Mouse (Mus musculus) heart, embryonic 13.5 days (tissue): ENCODE measurements around the gene 4930415O20Rik. TPM values are rescaled to one million over a fixed set of nuclear protein-coding genes. Genes with fewer than 3 reads are reported as not detected.

Experiments
- ATAC-seq: fragments of 200-750 bp; cut with Nextera tagmentation; 2 replicates; pipeline ENCODE4 v1.8.0; 2017; ENCODE audit warnings: moderate TSS enrichment; ENCODE audit not compliant: insufficient number of reproducible peaks, low FRiP score, low TSS enrichment; ENCODE audit errors: extremely low read depth
- H3K27ac ChIP-seq: fragments of 300-500 bp; sonication (generic); replicated peaks from 2 replicates; pipeline ENCODE4 v1.5.1; 2015; ENCODE audit warnings: moderate library complexity, mild to moderate bottlenecking, inconsistent platforms
- H3K27me3 ChIP-seq: fragments of 300-500 bp; sonication (generic); replicated peaks from 2 replicates; pipeline ENCODE4 v1.6.1; 2015; ENCODE audit warnings: mild to moderate bottlenecking, inconsistent platforms
- H3K36me3 ChIP-seq: fragments of 300-500 bp; sonication (generic); 2 replicates; pipeline ENCODE4 v1.6.1; 2015; ENCODE audit warnings: mild to moderate bottlenecking, inconsistent platforms
- H3K4me1 ChIP-seq: fragments of 300-500 bp; sonication (generic); 2 replicates; pipeline ENCODE4 v1.6.1; 2015; ENCODE audit warnings: inconsistent platforms
- H3K4me2 ChIP-seq: fragments of 300-500 bp; sonication (generic); 2 replicates; pipeline ENCODE4 v1.6.1; 2015; ENCODE audit warnings: inconsistent platforms, mild to moderate bottlenecking, moderate library complexity
- H3K4me3 ChIP-seq: fragments of 300-500 bp; sonication (generic); 2 replicates; pipeline ENCODE4 v1.5.1; 2015; ENCODE audit warnings: moderate library complexity, mild to moderate bottlenecking, inconsistent platforms
- H3K9ac ChIP-seq: fragments of 300-500 bp; sonication (generic); 2 replicates; pipeline ENCODE4 v1.6.1; 2015; ENCODE audit warnings: inconsistent platforms, mild to moderate bottlenecking, moderate library complexity
- H3K9me3 ChIP-seq: fragments of 300-500 bp; sonication (generic); 2 replicates; pipeline ENCODE4 v1.6.1; 2016; ENCODE audit warnings: inconsistent platforms
- WGBS: fragments of 180-500 bp; shearing (Covaris S2); methylation state at CpG from one replicate; pipeline ENCODE4 v1.1.7; 2015; ENCODE audit warnings: mixed read lengths; 5-methylcytosine and 5-hydroxymethylcytosine counted together
- polyA plus RNA-seq: library from polyadenylated mRNA; unstranded; fragments of >200 nt; fragmentation: Nextera tagmentation; extraction: Ambion mirVana; gene quantifications from 2 replicates; pipeline ENCODE4 v1.2.1, GENCODE M21; 2015

4930415O20Rik gene
- polyA plus RNA-seq, 1 experiment from 2014 or later: 0.48 TPM

- under 1% methylated on average over 4 of the region's 4 CpGs for WGBS
- no peaks in the 10 kb centered on the region for H3K9me3 ChIP-seq
- peak overlapping the region; percentile 96 for H3K9ac ChIP-seq
- H3K27me3 ChIP-seq: no peaks in the 10 kb centered on the region
- peak overlapping the region; percentile 87 for H3K4me2 ChIP-seq
- H3K36me3 ChIP-seq: peaks cover 26% of the 10 kb centered on the region
- peaks cover 65% of the 10 kb centered on the region for H3K4me1 ChIP-seq
- peak overlapping the region; percentile 94 for H3K4me3 ChIP-seq
- ATAC-seq: peak; percentile 71
- peak overlapping the region; percentile 99 for H3K27ac ChIP-seq
These were observed 36.8 kb downstream of the 4930415O20Rik start for GRCm38 (mm10) chr15:98607557-98607956.

GRCm38 (mm10) chr15:98608058-98608783, 37.4 kb downstream of the 4930415O20Rik start:
- peak overlapping the region; percentile 94 for H3K4me3 ChIP-seq
- ATAC-seq: no peak
- WGBS: under 1% methylated on average over 10 of the region's 10 CpGs
- H3K4me2 ChIP-seq: peak overlapping the region; percentile 87
- peaks cover 20% of the 10 kb centered on the region for H3K36me3 ChIP-seq
- H3K4me1 ChIP-seq: peaks cover 58% of the 10 kb centered on the region
- no peaks in the 10 kb centered on the region for H3K9me3 ChIP-seq
- H3K9ac ChIP-seq: peak overlapping the region; percentile 96
- no peaks in the 10 kb centered on the region for H3K27me3 ChIP-seq
- H3K27ac ChIP-seq: peak overlapping the region; percentile 99

DNA sequence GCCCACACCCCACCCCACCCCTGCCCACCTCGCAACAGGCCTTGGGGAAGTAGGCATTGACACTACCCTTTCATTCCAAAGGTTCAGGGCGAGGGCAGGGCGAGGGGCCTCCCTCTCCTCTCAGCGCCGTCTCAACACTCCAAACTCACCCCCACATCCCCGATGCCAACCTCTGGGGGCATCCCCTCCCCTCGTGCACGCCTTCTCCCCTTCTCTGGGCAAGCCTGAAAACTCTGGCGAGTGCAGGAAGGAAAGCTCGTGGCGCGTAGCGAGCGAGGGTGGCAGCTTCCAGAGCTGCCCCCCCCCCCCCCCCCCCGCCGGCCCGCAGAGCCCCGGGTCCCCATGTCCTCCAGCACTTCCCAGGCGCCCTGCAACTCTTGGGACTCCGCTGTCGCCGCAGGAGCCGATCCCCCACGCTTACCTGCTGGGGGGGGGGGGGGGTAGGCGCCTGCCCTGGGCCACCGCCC, 38.0 kb downstream of the 4930415O20Rik start:
- Histone ChIP-seq H3K4me2 (peak overlapping the region; percentile 87), H3K4me1 (peaks cover 52% of the 10 kb centered on the region), H3K9me3 (no peaks in the 10 kb centered on the region), H3K4me3 (peak overlapping the region; percentile 94), H3K36me3 (peaks cover 14% of the 10 kb centered on the region), H3K9ac (peak overlapping the region; percentile 96), H3K27ac (peak overlapping the region; percentile 99), H3K27me3 (no peaks in the 10 kb centered on the region)
- ATAC-seq: no peak
- 2% methylated on average over 8 of the region's 26 CpGs for WGBS

DNA sequence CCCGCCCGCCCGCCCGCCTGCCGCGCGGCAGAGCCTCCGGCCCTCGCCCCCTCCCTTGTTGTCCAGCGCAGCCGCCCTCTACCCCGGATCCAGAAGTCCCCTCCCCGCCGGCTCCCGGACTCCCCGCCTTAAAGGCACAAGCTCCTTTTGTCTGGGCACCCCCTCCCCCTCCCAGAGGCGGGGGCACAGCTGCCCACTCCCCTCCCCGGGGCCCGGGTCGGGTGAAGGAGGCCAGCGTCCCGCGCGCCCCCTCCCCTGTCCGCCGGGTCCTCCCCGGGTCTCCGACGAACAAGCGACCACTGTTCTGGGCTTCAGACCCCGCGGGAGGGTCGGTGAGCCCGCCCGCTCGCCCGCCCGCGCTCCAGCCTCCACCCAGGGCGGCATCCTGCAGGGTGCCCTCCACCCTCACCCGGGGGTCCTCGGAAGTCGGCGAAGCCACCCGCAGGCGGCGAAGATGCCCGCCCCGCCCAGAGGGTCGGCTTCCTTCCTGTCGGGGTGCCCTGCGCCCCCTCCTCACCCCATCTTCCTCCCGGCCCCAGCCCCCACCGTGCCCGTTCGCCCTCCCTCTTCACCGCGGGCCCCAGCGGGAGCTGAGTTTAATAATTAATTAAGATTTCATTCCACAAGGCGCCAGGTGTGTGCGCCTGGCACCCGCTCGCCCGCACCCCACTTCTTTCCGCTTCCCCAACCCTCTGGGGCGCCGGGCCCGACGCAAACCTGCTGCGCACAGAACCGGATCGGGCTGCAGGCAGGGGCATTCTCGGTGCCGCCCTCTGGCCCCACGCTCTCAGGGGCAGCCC, 38.7 kb downstream of the 4930415O20Rik start, which contains the start of gene Adcy6:
Gene Adcy6 (minus strand): TSS at position 746 of the 800 bp plus-strand sequence.
- under 1% methylated on average over 53 of the region's 75 CpGs for WGBS
- peak within 1 kb of the TSS; percentile 87 for H3K4me2 ChIP-seq
- H3K9me3 ChIP-seq: no peaks in the 10 kb centered on the region
- peak within 1 kb of the TSS; percentile 99 for H3K27ac ChIP-seq
- H3K27me3 ChIP-seq: no peaks in the 10 kb centered on the region
- peaks cover 52% of the 10 kb centered on the region for H3K4me1 ChIP-seq
- H3K9ac ChIP-seq: peak within 1 kb of the TSS; percentile 96
- peak within 1 kb of the TSS; percentile 94 for H3K4me3 ChIP-seq
- peak; percentile 49; the same call in 1 of the 2 replicates for ATAC-seq
- H3K36me3 ChIP-seq: peaks cover 7% of the 10 kb centered on the region

DNA sequence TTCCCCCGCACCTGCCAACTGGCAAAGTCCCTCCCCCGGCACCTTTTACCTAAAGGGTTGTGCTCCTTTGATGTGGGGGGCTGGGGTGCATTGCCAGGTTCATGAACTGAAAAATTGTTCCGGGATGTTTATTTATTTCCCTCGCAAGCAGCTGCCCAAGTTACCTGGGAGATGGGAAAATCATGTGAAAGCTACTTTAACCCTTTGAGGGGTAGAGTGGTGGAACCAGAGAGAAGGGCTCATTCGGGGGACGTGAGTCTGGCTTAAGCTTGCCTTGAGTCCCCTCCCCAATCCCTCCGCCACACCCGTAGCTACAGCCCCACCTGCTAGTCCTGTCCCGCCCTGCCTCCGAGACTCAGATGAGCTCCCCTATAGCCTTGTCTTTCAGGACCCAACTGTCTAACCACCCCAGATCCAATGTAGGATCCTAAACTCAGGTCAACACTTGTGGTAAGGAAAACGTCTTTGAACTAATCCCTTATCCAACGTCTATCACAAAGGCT, 39.4 kb downstream of the 4930415O20Rik start:
- peak overlapping the region; percentile 96 for H3K9ac ChIP-seq
- no peaks in the 10 kb centered on the region for H3K27me3 ChIP-seq
- H3K4me3 ChIP-seq: peak overlapping the region; percentile 94
- peak overlapping the region; percentile 99 for H3K27ac ChIP-seq
- H3K36me3 ChIP-seq: peaks cover under 1% of the 10 kb centered on the region
- peak overlapping the region; percentile 87 for H3K4me2 ChIP-seq
- WGBS: 5% methylated on average over 12 of the region's 12 CpGs
- H3K9me3 ChIP-seq: no peaks in the 10 kb centered on the region
- ATAC-seq: no peak
- peaks cover 52% of the 10 kb centered on the region for H3K4me1 ChIP-seq

GRCm38 (mm10) chr15:98612229-98612628, 41.4 kb downstream of the 4930415O20Rik start:
- ATAC-seq: no peak
- H3K9ac ChIP-seq: no peak overlapping the region
- H3K4me2 ChIP-seq: no peak overlapping the region
- peaks cover 50% of the 10 kb centered on the region for H3K4me1 ChIP-seq
- no peaks in the 10 kb centered on the region for H3K36me3 ChIP-seq
- WGBS: 91% methylated on average over 3 of the region's 3 CpGs
- no peaks in the 10 kb centered on the region for H3K27me3 ChIP-seq
- no peak overlapping the region for H3K4me3 ChIP-seq
- no peak overlapping the region for H3K27ac ChIP-seq
- no peaks in the 10 kb centered on the region for H3K9me3 ChIP-seq

GRCm38 (mm10) chr15:98614551-98614950, 43.7 kb downstream of the 4930415O20Rik start:
- 29% methylated on average over 9 of the region's 9 CpGs for WGBS
- no peak overlapping the region for H3K4me3 ChIP-seq
- H3K27ac ChIP-seq: peak overlapping the region; percentile 78
- H3K9me3 ChIP-seq: no peaks in the 10 kb centered on the region
- no peaks in the 10 kb centered on the region for H3K36me3 ChIP-seq
- peaks cover 42% of the 10 kb centered on the region for H3K4me1 ChIP-seq
- ATAC-seq: no peak
- H3K4me2 ChIP-seq: no peak overlapping the region
- no peaks in the 10 kb centered on the region for H3K27me3 ChIP-seq
- H3K9ac ChIP-seq: peak overlapping the region; percentile 55

DNA sequence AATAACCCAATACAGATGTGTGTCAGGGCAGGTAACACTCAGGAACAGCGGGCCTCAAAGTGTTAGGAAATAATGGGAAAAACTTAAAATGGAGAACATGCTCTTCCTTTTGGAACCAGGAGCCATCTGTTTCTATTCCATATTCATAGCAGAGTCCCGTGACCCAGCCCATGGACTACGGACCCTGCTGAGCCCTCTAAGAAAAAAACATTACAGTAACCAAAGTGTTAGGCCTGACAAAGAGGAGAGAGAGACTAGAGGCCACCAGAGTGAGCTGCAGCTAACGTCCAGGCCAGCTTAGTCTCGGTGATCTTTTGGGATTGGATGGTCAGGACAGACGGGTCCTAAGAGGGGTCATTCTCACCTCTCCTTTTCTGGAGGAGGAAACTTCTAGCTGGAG, 44.2 kb downstream of the 4930415O20Rik start:
- WGBS: 49% methylated on average over 6 of the region's 6 CpGs

GRCm38 (mm10) chr15:98615751-98616150, 44.9 kb downstream of the 4930415O20Rik start:
- Histone ChIP-seq H3K27ac (peak overlapping the region; percentile 78), H3K4me1 (peaks cover 34% of the 10 kb centered on the region), H3K36me3 (no peaks in the 10 kb centered on the region), H3K4me3 (no peak overlapping the region), H3K27me3 (peaks cover 5% of the 10 kb centered on the region; the same call in 1 of the 2 replicates), H3K4me2 (no peak overlapping the region), H3K9me3 (no peaks in the 10 kb centered on the region), H3K9ac (no peak overlapping the region)
- no peak for ATAC-seq
- 45% methylated on average over 6 of the region's 6 CpGs for WGBS

More for the DNA sequence above, 44.2 kb downstream of the 4930415O20Rik start:
- no peaks in the 10 kb centered on the region for H3K36me3 ChIP-seq
- H3K27me3 ChIP-seq: no peaks in the 10 kb centered on the region
- peak overlapping the region; percentile 78 for H3K27ac ChIP-seq
- peaks cover 41% of the 10 kb centered on the region for H3K4me1 ChIP-seq
- no peak overlapping the region for H3K4me2 ChIP-seq
- H3K4me3 ChIP-seq: no peak overlapping the region
- H3K9ac ChIP-seq: peak overlapping the region; percentile 55; the same call in 1 of the 2 replicates
- no peak for ATAC-seq
- no peaks in the 10 kb centered on the region for H3K9me3 ChIP-seq

DNA sequence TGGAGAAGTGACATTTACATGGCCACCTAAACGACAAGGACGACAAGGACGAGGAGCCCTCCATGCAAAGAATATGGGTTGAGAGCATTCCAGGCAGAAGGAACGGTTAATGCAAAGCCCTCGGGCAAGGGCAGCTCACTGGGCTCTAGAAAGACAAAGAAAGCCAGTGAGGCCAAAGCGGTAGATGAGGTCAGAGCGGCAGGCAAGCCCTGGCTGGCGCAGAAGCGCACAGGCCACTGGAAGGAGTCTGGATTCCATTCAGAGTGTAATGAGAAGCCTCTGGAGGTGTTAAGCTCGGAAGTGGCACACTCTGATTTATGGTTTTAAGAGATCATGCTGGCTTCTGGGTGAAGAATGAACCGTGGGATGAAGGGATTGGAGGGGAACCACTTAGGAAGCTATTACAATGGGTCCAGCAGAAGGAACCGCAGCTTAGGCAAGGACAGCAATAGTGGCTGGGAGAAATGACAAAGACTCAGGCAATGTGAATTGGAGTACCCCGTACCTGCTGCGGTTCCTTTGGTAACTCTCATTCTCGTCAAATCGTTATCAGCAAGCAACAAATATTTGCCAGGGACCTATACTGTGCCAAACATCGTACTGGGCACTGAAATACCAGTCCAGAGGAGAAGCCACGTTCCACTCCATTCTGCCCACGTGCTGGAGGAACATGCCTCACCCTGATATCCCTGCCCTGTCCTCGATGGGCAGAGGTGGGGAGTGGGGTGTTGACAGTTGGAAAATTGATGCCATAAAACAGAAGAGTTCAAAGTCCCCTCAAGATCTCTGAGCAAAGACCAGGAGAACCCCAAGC, 45.8 kb downstream of the 4930415O20Rik start:
- Histone ChIP-seq H3K9ac (peak overlapping the region; percentile 17), H3K27ac (peak overlapping the region; percentile 78), H3K4me2 (peak overlapping the region; percentile 57), H3K9me3 (no peaks in the 10 kb centered on the region), H3K4me3 (peak overlapping the region; percentile 26; the same call in 1 of the 2 replicates), H3K36me3 (no peaks in the 10 kb centered on the region), H3K4me1 (peaks cover 34% of the 10 kb centered on the region), H3K27me3 (peaks cover 8% of the 10 kb centered on the region; the same call in 1 of the 2 replicates)
- ATAC-seq: no peak
- WGBS: 37% methylated on average over 20 of the region's 20 CpGs
